Mouse (Mus musculus) heart, embryonic 12.5 days (tissue): ENCODE measurements around the gene Plpp2. TPM values are rescaled to one million over a fixed set of nuclear protein-coding genes. Genes with fewer than 3 reads are reported as not detected.
A peak's percentile ranks its signal among the peaks of the same experiment; 100 is the strongest.

Source experiments
- ATAC-seq: fragments of 200-750 bp; cut with Nextera tagmentation; 2 replicates; pipeline ENCODE4 v1.8.0; 2017; ENCODE audit warnings: moderate TSS enrichment, moderate library complexity; ENCODE audit not compliant: insufficient number of reproducible peaks, low FRiP score
- H3K27ac ChIP-seq: fragments of 300-500 bp; sonication (generic); 2 replicates; pipeline ENCODE4 v1.5.1; 2016; ENCODE audit warnings: mild to moderate bottlenecking, moderate library complexity; ENCODE audit not compliant: poor library complexity, severe bottlenecking
- H3K27me3 ChIP-seq: fragments of 300-500 bp; sonication (generic); replicated peaks from 2 replicates; pipeline ENCODE4 v1.6.1; 2016; ENCODE audit warnings: mild to moderate bottlenecking, moderate library complexity
- H3K36me3 ChIP-seq: fragments of 300-500 bp; sonication (generic); 2 replicates; pipeline ENCODE4 v1.6.1; 2016; ENCODE audit warnings: mild to moderate bottlenecking, moderate library complexity
- H3K4me1 ChIP-seq: fragments of 300-500 bp; sonication (generic); replicated peaks from 2 replicates; pipeline ENCODE4 v1.6.1; 2016; ENCODE audit warnings: mild to moderate bottlenecking
- H3K4me2 ChIP-seq: fragments of 300-500 bp; sonication (generic); 2 replicates; pipeline ENCODE4 v1.6.1; 2016; ENCODE audit warnings: mild to moderate bottlenecking, moderate library complexity
- H3K4me3 ChIP-seq: fragments of 300-500 bp; sonication (generic); 2 replicates; pipeline ENCODE4 v1.5.1; 2016; ENCODE audit warnings: mild to moderate bottlenecking
- H3K9ac ChIP-seq: fragments of 300-500 bp; sonication (generic); 2 replicates; pipeline ENCODE4 v1.6.1; 2016; ENCODE audit warnings: mild to moderate bottlenecking, moderate library complexity
- H3K9me3 ChIP-seq: fragments of 300-500 bp; sonication (generic); replicated peaks from 2 replicates; pipeline ENCODE4 v1.6.1; 2016; ENCODE audit warnings: mild to moderate bottlenecking, moderate library complexity
- WGBS: fragments of 180-500 bp; shearing (Covaris S2); methylation state at CpG from one replicate; pipeline ENCODE4 v1.1.7; 2016; 5-methylcytosine and 5-hydroxymethylcytosine counted together
- polyA plus RNA-seq: library from polyadenylated mRNA; unstranded; fragments of >200 nt; fragmentation: Nextera tagmentation; extraction: Ambion mirVana; gene quantifications from 2 replicates; pipeline ENCODE4 v1.2.1, GENCODE M21; 2016

Plpp2 gene
- polyA plus RNA-seq, 1 experiment from 2014 or later, result 12.0 TPM

- 79% methylated on average over 6 of the region's 6 CpGs for WGBS
- no peaks in the 10 kb centered on the region for H3K27me3 ChIP-seq
- H3K9me3 ChIP-seq, result peaks cover 6% of the 10 kb centered on the region; the same call in 1 of the 2 replicates
- no peaks in the 10 kb centered on the region for H3K36me3 ChIP-seq
- H3K9ac ChIP-seq, result no peak overlapping the region
- H3K27ac ChIP-seq, result no peak overlapping the region
- no peak for ATAC-seq
- H3K4me3 ChIP-seq, result no peak overlapping the region
- H3K4me2 ChIP-seq, result no peak overlapping the region
- no peaks in the 10 kb centered on the region for H3K4me1 ChIP-seq
Observed at GRCm38 (mm10) chr10:79573611-79574010, 40.0 kb upstream of the Plpp2 start.

- WGBS, result 86% methylated on average over 2 of the region's 2 CpGs
- no peak for ATAC-seq
- Histone ChIP-seq H3K9me3 (peaks cover 3% of the 10 kb centered on the region; the same call in 1 of the 2 replicates), H3K9ac (no peak overlapping the region), H3K36me3 (no peaks in the 10 kb centered on the region), H3K27me3 (no peaks in the 10 kb centered on the region), H3K27ac (no peak overlapping the region), H3K4me2 (no peak overlapping the region), H3K4me1 (no peaks in the 10 kb centered on the region), H3K4me3 (no peak overlapping the region)
Observed at GRCm38 (mm10) chr10:79571314-79571713, 37.7 kb upstream of the Plpp2 start.

DNA sequence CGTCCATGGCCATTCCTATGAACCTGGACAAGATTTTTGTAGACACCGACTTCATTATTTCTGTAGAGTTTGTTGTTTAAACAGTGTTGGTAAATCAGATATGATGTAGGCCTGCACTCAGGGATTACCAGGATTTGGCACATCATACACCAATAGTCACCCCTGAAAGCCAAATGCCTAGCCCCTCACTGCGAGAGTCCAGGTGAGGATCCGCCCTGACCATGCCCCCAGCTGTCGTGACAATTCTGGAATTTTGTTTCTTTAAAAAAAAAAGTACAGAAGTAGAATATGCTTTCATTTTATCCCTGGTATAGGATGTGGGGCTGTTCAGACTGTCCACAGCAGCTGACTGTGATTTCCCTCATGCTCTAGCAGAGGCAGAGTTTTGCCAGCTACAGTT is 36.3 kb upstream of the Plpp2 start:
- no peaks in the 10 kb centered on the region for H3K4me1 ChIP-seq
- no peak overlapping the region for H3K4me3 ChIP-seq
- no peak overlapping the region for H3K9ac ChIP-seq
- WGBS, result 82% methylated on average over 5 of the region's 5 CpGs
- no peak overlapping the region for H3K4me2 ChIP-seq
- H3K36me3 ChIP-seq, result no peaks in the 10 kb centered on the region
- H3K27me3 ChIP-seq, result no peaks in the 10 kb centered on the region
- peaks cover 3% of the 10 kb centered on the region; the same call in 1 of the 2 replicates for H3K9me3 ChIP-seq
- ATAC-seq, result no peak
- no peak overlapping the region for H3K27ac ChIP-seq

- no peaks in the 10 kb centered on the region for H3K36me3 ChIP-seq
- 83% methylated on average over 2 of the region's 2 CpGs for WGBS
- H3K9ac ChIP-seq, result no peak overlapping the region
- H3K4me3 ChIP-seq, result no peak overlapping the region
- H3K27me3 ChIP-seq, result 0 out of 2 replicates have a peak, but pooled peaks cover 3% of the 10 kb centered on the region
- no peak overlapping the region for H3K4me2 ChIP-seq
- no peaks in the 10 kb centered on the region for H3K4me1 ChIP-seq
- peaks cover 3% of the 10 kb centered on the region; the same call in 1 of the 2 replicates for H3K9me3 ChIP-seq
- H3K27ac ChIP-seq, result no peak overlapping the region
- ATAC-seq, result no peak
Observed at GRCm38 (mm10) chr10:79559716-79560115, 26.1 kb upstream of the Plpp2 start.

GRCm38 (mm10) chr10:79557496-79557895 is 23.9 kb upstream of the Plpp2 start:
- H3K27ac ChIP-seq, result no peak overlapping the region
- ATAC-seq, result no peak
- no peak overlapping the region for H3K9ac ChIP-seq
- WGBS, result 88% methylated on average over 5 of the region's 5 CpGs
- peaks cover 15% of the 10 kb centered on the region for H3K4me1 ChIP-seq
- no peak overlapping the region for H3K4me2 ChIP-seq
- H3K36me3 ChIP-seq, result no peaks in the 10 kb centered on the region
- no peak overlapping the region for H3K4me3 ChIP-seq
- H3K9me3 ChIP-seq, result no peaks in the 10 kb centered on the region; the same call in 1 of the 2 replicates
- 0 out of 2 replicates have a peak, but pooled peaks cover 3% of the 10 kb centered on the region for H3K27me3 ChIP-seq

DNA sequence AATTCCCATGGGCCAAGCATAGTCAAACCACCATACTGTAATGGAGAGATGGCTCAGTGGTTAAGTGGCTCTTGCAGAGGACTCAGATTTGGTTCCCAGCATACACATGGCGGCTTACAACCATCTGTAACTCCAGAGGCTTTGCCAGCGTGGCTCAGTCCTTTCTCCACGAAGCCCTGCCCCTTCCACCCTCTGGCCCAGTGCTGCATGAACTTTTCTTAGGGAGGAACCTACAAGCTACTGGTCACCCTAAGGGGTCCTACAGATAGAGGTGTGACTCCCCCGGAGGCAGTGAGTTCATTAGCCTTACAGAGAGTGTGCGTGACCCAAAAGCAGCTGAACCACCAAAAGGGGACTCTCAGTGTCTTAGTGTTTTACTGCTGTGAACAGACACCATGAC is 23.4 kb upstream of the Plpp2 start:
- no peak overlapping the region for H3K9ac ChIP-seq

DNA sequence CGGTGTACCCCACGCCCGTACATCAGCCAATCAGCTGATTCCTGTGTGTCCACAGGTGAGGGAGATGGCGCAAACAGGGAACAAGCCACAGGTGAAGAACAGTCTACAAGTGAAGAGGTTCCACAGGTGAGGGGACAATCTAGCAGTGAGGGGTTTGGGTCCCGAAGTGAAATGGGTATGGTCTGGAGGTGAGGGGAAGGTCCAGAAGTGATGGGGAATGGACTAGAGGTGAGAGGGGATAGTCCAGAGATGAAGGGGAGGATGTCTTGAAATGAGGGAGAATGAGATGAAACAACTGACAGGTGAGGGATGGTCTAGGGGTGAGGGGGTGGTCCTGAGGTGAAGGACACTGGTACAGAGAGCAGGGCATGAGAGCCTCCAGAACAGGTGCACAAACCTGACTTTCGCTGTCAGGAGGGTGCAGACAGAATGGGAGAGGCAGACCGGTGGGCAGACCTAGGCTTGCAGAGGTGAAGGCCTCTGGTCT is 21.7 kb upstream of the Plpp2 start:
- H3K27ac ChIP-seq, result no peak overlapping the region
- peak overlapping the region; percentile 90 for H3K4me2 ChIP-seq
- no peaks in the 10 kb centered on the region; the same call in 1 of the 2 replicates for H3K9me3 ChIP-seq
- no peak; the same call in 1 of the 2 replicates for ATAC-seq
- 0 out of 2 replicates have a peak, but pooled peaks cover 3% of the 10 kb centered on the region for H3K27me3 ChIP-seq
- 19% methylated on average over 7 of the region's 7 CpGs for WGBS
- peak overlapping the region; percentile 95 for H3K4me3 ChIP-seq
- peaks cover 6% of the 10 kb centered on the region for H3K36me3 ChIP-seq
- peaks cover 19% of the 10 kb centered on the region for H3K4me1 ChIP-seq
- peak overlapping the region; percentile 96 for H3K9ac ChIP-seq

More for the DNA sequence above, 23.4 kb upstream of the Plpp2 start:
- H3K36me3 ChIP-seq, result no peaks in the 10 kb centered on the region
- H3K27me3 ChIP-seq, result 0 out of 2 replicates have a peak, but pooled peaks cover 3% of the 10 kb centered on the region
- H3K4me2 ChIP-seq, result no peak overlapping the region
- H3K4me3 ChIP-seq, result no peak overlapping the region
- no peaks in the 10 kb centered on the region; the same call in 1 of the 2 replicates for H3K9me3 ChIP-seq
- H3K27ac ChIP-seq, result no peak overlapping the region
- WGBS, result 83% methylated on average over 5 of the region's 5 CpGs
- no peak for ATAC-seq
- peaks cover 19% of the 10 kb centered on the region for H3K4me1 ChIP-seq

DNA sequence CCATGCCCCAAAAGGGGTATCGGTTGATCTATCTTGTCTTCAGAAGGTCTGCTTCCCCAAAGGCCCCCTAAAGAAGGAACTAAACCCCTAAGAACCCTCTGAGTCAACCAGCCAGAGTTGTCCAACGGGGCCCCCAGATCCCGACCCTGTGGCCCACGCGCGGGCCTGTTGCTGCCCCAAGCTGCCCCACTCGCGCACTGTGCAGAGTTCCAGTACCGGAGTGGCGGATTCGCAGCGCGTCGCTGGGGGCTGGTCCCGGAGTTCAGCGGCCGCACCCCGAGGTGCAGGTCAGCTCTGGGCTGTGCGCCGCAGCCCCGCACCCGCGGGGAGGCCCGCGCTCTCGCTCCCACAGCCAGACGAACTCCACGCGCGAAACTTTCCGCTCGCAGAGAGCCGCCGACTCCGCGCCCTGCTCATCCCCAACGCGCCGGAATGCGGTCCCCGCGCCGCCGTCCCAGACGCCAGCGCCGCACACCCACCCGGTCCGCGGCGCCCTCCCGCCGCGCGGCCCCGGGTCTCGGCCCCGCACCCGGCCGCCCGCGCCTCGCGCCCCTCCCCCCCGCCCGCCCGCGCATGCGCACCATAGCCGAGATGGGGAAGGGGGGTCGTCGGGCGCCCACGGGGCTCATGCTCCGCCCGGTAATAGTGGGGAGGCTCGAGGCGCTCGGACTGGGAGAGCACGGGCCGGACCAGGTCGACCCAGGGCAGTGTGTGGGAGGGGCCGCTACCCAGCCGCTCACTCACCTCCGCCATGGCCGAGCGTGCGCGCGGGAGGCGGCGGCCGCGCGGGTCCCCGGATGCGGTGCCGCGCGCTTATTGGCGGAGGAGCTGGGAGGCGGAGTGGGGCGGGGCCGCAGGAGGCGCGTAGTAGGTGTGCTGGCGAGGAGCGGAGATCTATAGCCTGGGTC is 21.0 kb upstream of the Plpp2 start, which contains the start of gene Mier2:
Gene Mier2, minus strand, starts transcription at position 870 of the 908 bp plus-strand sequence.
- 1% methylated on average over 92 of the region's 108 CpGs for WGBS
- H3K4me3 ChIP-seq, result peak within 1 kb of the TSS; percentile 95
- ATAC-seq, result peak; percentile 76
- 0 out of 2 replicates have a peak, but pooled peaks cover 3% of the 10 kb centered on the region for H3K27me3 ChIP-seq
- peak within 1 kb of the TSS; percentile 90 for H3K4me2 ChIP-seq
- peaks cover 13% of the 10 kb centered on the region for H3K36me3 ChIP-seq
- peak within 1 kb of the TSS; percentile 96 for H3K9ac ChIP-seq
- peaks cover 19% of the 10 kb centered on the region for H3K4me1 ChIP-seq
- 0 out of 2 replicates have a peak within 1 kb of the TSS, but pooled peaks have one; percentile 6 for H3K27ac ChIP-seq
- no peaks in the 10 kb centered on the region; the same call in 1 of the 2 replicates for H3K9me3 ChIP-seq

GRCm38 (mm10) chr10:79553691-79554090 is 20.1 kb upstream of the Plpp2 start:
- peak overlapping the region; percentile 96; the same call in 1 of the 2 replicates for H3K9ac ChIP-seq
- peaks cover 22% of the 10 kb centered on the region for H3K36me3 ChIP-seq
- ATAC-seq, result no peak
- no peaks in the 10 kb centered on the region; the same call in 1 of the 2 replicates for H3K9me3 ChIP-seq
- no peak overlapping the region for H3K27ac ChIP-seq
- peak overlapping the region; percentile 90 for H3K4me2 ChIP-seq
- peaks cover 19% of the 10 kb centered on the region for H3K4me1 ChIP-seq
- WGBS, result 35% methylated on average over 10 of the region's 10 CpGs
- peak overlapping the region; percentile 95 for H3K4me3 ChIP-seq
- 0 out of 2 replicates have a peak, but pooled peaks cover 3% of the 10 kb centered on the region for H3K27me3 ChIP-seq

- H3K4me1 ChIP-seq, result peaks cover 19% of the 10 kb centered on the region
- no peak for ATAC-seq
- H3K4me3 ChIP-seq, result no peak overlapping the region
- H3K4me2 ChIP-seq, result peak overlapping the region; percentile 90
- H3K27me3 ChIP-seq, result 0 out of 2 replicates have a peak, but pooled peaks cover 3% of the 10 kb centered on the region
- no peaks in the 10 kb centered on the region; the same call in 1 of the 2 replicates for H3K9me3 ChIP-seq
- H3K36me3 ChIP-seq, result peaks cover 27% of the 10 kb centered on the region
- H3K9ac ChIP-seq, result no peak overlapping the region
- WGBS, result 89% methylated on average over 6 of the region's 6 CpGs
- no peak overlapping the region for H3K27ac ChIP-seq
Observed at GRCm38 (mm10) chr10:79553176-79553575, 19.6 kb upstream of the Plpp2 start.

DNA sequence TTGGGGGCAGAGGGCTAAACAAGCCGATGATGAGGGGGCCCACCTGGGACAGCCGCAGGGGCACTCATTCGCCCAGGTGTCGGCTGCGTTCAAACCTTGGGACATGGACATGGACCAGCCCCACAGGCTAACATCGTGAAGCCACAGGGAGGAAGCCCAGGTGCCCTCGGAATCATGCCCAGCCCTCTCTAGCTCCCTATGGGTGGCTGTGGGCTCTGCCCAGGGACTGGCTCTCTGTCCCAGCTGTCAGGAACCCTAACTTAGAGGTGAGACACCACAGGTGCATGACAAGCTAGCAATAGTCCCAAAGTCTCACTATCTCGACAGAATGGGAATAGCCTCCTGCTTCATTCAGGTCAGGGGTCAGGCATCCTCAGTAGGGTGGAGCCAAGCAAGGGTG is 18.9 kb upstream of the Plpp2 start:
- Histone ChIP-seq H3K4me1 (peaks cover 22% of the 10 kb centered on the region), H3K4me3 (no peak overlapping the region), H3K36me3 (peaks cover 34% of the 10 kb centered on the region), H3K9me3 (no peaks in the 10 kb centered on the region; the same call in 1 of the 2 replicates), H3K27me3 (0 out of 2 replicates have a peak, but pooled peaks cover 3% of the 10 kb centered on the region), H3K9ac (no peak overlapping the region), H3K27ac (no peak overlapping the region), H3K4me2 (no peak overlapping the region)
- 86% methylated on average over 8 of the region's 8 CpGs for WGBS
- no peak for ATAC-seq
